Mouse (Mus musculus) heart, postnatal 10 days (tissue): ENCODE measurements around the gene Fam234b. TPM values are rescaled to one million over a fixed set of nuclear protein-coding genes. Genes with fewer than 3 reads are reported as not detected.

ENCODE experiments used
- DNase-seq, 2 experiments: peaks; one replicate each; pipeline ENCODE4 v3.0.0; 2021
- intact Hi-C: fragments of 180-260 bp; cut with DNase I; formaldehyde crosslinking; loops from one replicate; pipeline ENCODE4 v1.15.1; 2025
- total RNA-seq, 2 experiments: library from RNA; stranded (reverse); gene quantifications; 2 replicates each; pipeline ENCODE4 v1.2.3; 2021

Fam234b gene
- total RNA-seq: 1 to 10 TPM; 5.6 to 7.5 TPM

GRCm38 (mm10) chr6:135197921-135198532, at the start of gene Fam234b, which contains the start of gene Hebp1:
Gene Fam234b (plus strand): TSS chr6:135197977.
Gene Hebp1 (minus strand): TSS chr6:135198022.
- peak; percentile 84 to 88 for DNase-seq
- intact Hi-C loops: no loop called here

GRCm38 (mm10) chr6:135148506-135148905, 49.3 kb upstream of the Fam234b start:
- DNase-seq: peak in 1 of 2 experiments; percentile 55
- intact Hi-C loops: loop anchor here (2.0 kb wide), 2 partner anchors 88 to 252 kb away; no protein-coding TSS in a partner anchor

- intact Hi-C loops: loop anchor here (2.0 kb wide), 2 partner anchors 88 to 252 kb away; no protein-coding TSS in a partner anchor
- DNase-seq: no peak
These were observed 48.6 kb upstream of the Fam234b start for GRCm38 (mm10) chr6:135149175-135149574.

GRCm38 (mm10) chr6:135149722-135150121, 48.1 kb upstream of the Fam234b start:
- intact Hi-C loops: loop anchor here (2.0 kb wide), 3 partner anchors 87 to 251 kb away; no protein-coding TSS in a partner anchor
- no peak for DNase-seq

GRCm38 (mm10) chr6:135150311-135150710, 47.5 kb upstream of the Fam234b start:
- intact Hi-C loops: loop anchor here (2.0 kb wide), 1 partner anchor 226 kb away; no protein-coding TSS in a partner anchor
- DNase-seq: peak in 1 of 2 experiments; percentile 48

- intact Hi-C loops: no loop called here
- DNase-seq: no peak
These were observed 44.1 kb upstream of the Fam234b start for GRCm38 (mm10) chr6:135153719-135154118.

GRCm38 (mm10) chr6:135156597-135156996, 41.2 kb upstream of the Fam234b start:
- intact Hi-C loops: no loop called here
- no peak for DNase-seq

GRCm38 (mm10) chr6:135157496-135157895, 40.3 kb upstream of the Fam234b start:
- intact Hi-C loops: no loop called here
- DNase-seq: peak; percentile 44 to 53

- DNase-seq: no peak
- intact Hi-C loops: no loop called here
These were observed 39.3 kb upstream of the Fam234b start for GRCm38 (mm10) chr6:135158509-135158908.

GRCm38 (mm10) chr6:135161356-135161755, 36.4 kb upstream of the Fam234b start:
- intact Hi-C loops: no loop called here
- no peak for DNase-seq

- no peak for DNase-seq
- intact Hi-C loops: no loop called here
These were observed 35.5 kb upstream of the Fam234b start for GRCm38 (mm10) chr6:135162311-135162710.

GRCm38 (mm10) chr6:135162861-135163260, 34.9 kb upstream of the Fam234b start:
- no peak for DNase-seq
- intact Hi-C loops: no loop called here

- intact Hi-C loops: loop anchor here (5.0 kb wide), 1 partner anchor 212 kb away; no protein-coding TSS in a partner anchor
- no peak for DNase-seq
These were observed 32.6 kb upstream of the Fam234b start for GRCm38 (mm10) chr6:135165191-135165590.

GRCm38 (mm10) chr6:135165706-135166105, 32.1 kb upstream of the Fam234b start:
- DNase-seq: no peak
- intact Hi-C loops: loop anchor here (5.0 kb wide), 1 partner anchor 212 kb away; no protein-coding TSS in a partner anchor

- intact Hi-C loops: loop anchor here (5.0 kb wide), 1 partner anchor 211 kb away; no protein-coding TSS in a partner anchor
These were observed 31.5 kb upstream of the Fam234b start for GRCm38 (mm10) chr6:135166262-135166661.

GRCm38 (mm10) chr6:135166712-135167111, 31.1 kb upstream of the Fam234b start:
- intact Hi-C loops: loop anchor here (5.0 kb wide), 1 partner anchor 211 kb away; no protein-coding TSS in a partner anchor
- DNase-seq: no peak

More at GRCm38 (mm10) chr6:135166262-135166661, 31.5 kb upstream of the Fam234b start:
- no peak for DNase-seq

GRCm38 (mm10) chr6:135167380-135168311, 30.1 kb upstream of the Fam234b start:
- DNase-seq: peak; percentile 91 to 93
- intact Hi-C loops: loop anchor here (5.0 kb wide), 1 partner anchor 210 kb away; no protein-coding TSS in a partner anchor

GRCm38 (mm10) chr6:135168471-135168870, 29.3 kb upstream of the Fam234b start:
- DNase-seq: no peak
- intact Hi-C loops: loop anchor here (5.0 kb wide), 1 partner anchor 209 kb away; no protein-coding TSS in a partner anchor

- DNase-seq: no peak
- intact Hi-C loops: loop anchor here (5.0 kb wide), 1 partner anchor 208 kb away; no protein-coding TSS in a partner anchor
These were observed 28.5 kb upstream of the Fam234b start for GRCm38 (mm10) chr6:135169246-135169645.

GRCm38 (mm10) chr6:135171736-135172135, 26.0 kb upstream of the Fam234b start:
- intact Hi-C loops: no loop called here
- DNase-seq: no peak

- DNase-seq: no peak
- intact Hi-C loops: no loop called here
These were observed 22.8 kb upstream of the Fam234b start for GRCm38 (mm10) chr6:135175014-135175413.
